Mouse (Mus musculus) kidney, adult 11 months (tissue): Measurements from ENCODE around the gene Cacnb4.

Experiments used
- DNase-seq: peaks from one replicate; pipeline ENCODE4 v3.0.0; 2022

Gene Cacnb4

DNA sequence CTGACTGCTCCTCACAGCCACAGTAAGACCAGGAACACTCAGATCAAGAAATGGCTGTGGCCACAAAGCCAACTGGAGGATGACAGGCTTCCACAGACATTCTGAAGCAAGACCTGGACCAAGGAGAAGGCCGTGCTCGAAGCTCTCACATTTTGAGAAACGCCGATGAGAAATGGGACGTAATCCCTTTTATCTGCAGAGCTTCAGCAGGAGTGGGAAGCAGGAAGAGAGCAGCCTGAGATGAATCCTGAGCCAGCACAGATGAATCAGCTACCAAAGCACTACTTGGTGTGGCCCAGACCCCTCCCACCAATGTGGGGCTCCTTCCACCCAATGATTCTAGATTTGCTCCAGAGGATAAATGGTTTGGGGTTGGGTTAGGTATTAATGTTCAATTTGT is 113.4 kb downstream of the Cacnb4 start:
- no peak for DNase-seq

DNA sequence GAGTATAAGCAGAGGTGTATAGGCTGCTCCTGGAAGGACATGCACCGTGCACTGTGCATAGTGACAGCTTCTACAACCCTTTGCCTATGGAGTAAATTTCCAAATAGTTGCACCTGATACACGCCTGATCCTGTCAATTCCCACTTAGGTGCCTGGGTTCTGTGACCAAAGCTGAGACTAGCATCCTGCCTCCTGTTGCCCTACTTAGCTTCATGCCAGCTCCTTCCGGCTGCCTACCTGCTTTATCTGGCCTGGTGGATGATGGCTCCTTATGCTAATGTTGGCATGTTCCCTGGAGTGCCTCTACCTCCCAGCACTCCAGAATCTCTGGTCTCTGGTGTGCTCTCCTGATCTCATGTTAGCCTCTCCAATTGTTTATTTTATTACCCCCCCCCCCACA is 114.3 kb downstream of the Cacnb4 start:
- DNase-seq: no peak

DNA sequence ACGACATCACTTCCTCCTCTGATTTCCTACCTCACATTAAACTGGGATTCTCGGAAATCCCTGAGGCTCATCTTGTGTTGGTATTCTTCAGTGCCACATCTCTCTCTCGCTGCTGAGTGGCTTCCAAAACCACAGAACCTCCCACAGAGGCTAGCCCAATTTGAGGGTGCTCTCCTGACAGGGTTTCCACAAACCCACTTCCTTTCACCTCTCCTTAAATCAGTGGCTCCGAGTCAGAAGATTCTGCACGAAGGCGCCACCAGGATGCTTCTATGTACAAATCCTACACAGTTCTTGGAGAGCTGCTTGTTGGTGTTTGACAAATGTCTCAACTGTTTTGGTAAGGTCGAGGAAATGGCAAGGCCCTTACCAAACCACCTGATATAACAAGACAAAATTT is 115.5 kb downstream of the Cacnb4 start:
- no peak for DNase-seq

DNA sequence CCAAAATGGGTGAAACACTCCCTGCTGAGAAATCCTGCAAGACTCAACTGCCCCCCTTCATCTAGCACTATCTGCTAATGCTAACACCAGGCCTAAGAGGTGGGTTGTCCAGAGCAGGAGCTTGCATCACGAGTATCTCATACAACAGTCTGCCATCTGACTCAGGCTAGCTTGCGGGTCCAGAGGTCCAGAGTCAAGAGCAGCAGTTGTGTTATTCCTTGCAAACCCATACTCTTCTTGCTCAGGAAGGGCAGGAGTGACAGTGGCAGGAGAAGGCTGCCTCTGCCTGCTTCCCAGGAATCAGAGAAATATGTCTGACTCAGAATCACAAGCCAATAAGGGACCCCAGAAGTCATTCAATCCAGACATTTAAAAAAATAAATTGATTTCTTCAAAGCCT is 116.4 kb downstream of the Cacnb4 start:
- no peak for DNase-seq

DNA sequence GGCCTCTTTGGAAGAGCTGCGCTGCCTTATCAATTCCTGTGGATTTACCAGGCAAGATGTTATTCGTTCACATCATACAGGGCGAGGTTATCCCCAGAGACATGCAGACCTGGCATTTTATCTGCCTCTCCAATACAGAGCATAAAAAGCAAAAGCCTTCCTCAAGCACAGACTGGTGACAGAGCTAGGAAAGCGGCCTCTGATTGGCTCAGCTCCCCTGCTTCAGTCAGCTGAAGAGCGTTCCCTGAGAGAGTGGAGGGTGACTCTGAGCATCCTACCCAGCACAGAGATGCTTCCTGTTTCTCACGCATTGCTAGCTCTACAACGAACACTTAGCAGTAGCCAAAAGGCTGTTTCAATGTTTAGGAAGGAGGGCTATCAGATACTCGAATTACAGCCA is 118.2 kb downstream of the Cacnb4 start:
- no peak for DNase-seq

DNA sequence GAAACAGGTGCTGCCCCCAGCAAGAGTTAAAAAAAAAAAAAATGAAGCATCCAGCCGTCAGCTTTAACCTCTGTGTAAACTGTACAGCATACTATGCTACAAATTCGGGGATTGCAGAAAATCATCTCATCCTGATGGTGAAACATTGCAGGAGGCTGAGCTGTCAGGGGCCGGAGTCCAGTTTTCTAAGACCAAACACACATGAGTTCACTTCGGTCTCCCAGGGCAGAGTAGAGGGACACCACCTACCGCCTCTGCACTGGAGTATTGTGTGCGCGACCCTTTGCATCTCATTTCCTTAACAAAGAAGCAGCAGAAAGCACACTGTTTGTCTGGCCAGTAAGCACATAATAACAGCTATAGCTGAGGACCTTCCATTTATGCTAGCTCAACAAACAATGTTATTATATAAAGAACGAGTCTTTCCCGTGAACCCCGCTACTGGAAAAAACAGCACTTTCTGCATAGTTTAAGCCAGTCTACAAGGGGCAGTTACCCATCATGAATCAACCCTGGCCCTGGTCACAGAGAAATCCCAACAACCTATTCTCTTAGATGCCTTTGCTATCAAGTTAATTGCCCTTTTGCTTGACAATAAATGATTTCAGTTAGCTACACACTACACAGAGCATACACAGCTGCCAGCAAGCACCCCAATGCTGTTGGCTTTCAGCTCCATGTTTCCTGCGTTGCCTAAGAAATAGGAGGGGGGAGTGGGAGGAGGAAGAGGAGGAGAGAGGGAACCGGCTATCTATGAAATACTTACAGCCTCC is 118.9 kb downstream of the Cacnb4 start:
- DNase-seq: no peak

DNA sequence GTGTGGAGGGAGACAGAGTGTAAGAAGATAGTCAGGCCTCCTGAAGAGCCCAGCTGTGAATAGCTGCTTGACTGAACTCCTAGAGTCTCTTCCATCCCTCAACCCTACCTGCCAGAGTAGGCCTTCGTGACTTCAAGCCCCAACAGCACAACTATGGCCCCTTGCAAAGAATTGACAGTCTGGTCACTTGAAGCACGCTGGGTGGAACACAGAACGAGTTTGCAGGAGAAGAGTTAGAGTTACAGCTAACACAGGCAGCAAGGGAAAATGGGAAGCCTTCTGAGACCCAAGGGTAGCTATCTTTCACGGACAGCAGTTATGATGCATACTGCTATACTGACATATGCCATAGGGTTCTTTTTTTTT is 119.7 kb downstream of the Cacnb4 start:
- no peak for DNase-seq

DNA sequence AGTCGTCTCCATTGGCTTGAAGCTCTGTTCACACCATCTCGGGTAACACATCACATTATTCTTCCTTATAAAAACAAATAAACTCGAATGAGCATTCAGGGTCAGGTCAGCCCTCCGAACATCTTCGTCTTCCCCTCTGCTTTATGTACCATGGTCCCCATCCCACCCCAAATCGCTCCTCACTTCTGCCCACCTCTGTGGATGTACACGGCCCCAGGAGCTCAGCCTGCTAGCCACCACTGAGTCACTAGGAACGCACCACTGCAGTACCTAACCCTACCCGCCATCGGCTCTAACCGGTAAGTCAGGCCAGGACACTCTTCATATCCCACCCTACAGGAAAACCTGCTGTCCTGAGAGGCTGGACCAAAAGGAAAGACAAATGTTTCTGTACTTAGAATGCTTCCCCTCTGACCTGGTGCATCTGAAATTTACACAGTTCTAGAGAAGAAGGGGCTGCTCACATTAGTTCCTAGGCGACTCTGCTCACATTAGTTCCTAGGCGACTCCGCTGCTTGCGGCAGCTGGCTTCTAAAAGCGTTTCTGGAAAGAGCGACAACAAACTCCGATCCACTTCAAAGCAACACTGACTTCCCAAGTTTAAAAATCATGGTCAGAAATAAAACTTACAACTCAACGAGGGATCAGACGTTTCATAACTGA is 120.2 kb downstream of the Cacnb4 start:
- no peak for DNase-seq

DNA sequence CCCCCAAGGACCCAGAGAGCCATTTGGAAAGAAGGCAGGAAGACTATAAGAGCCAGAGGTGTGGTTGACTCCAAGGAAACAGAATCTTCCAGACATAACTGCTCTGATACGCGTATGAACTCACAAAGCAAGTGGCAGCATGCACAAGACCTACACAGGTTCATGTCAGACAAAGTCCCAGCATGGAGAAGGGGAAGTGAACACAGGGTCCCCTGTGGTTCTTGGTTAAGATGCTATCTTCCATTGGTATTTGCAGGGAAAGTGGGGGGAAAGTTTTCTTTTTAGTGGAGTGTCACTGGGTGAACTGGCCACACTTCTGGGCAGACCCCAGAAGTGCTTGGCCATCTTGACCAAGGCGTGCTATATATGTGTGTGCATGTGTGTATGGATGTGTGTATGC is 128.2 kb downstream of the Cacnb4 start:
- DNase-seq: no peak

DNA sequence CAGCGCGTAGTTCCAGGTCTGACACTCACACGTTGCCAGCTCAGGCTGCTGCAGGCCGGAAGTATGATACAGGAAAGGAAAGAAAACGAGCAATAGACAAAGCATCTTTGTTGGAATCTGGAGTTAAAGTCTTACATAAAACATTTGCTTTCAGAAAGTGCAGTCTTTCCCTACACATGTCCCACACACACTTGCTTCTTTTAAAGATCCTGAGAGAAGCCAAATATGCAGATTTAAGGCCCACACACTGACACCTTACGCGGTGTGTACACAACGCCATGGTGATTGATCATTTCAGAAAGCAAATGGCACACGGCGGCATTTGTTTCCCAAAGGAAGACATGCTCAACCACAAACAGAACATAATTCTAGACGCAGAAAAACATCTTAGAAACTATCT is 129.3 kb downstream of the Cacnb4 start:
- DNase-seq: no peak

DNA sequence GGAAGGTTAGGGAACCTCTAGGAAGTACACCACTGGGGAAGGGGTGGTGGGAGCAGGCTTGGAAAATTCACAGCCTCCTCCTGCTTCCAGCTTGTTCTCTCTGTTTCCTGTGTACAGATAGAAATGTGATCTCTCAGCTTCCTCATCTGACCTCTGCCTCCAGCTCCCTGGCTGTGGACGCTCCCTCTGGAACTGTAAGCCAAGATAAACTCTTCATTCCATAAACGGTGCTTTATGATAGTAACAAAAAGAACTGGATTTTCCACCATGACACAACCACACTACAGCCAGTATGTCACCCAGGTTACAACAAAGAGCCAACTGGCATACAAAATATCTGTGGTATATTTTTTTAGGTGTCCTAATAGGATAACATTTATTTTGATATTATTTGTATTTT is 132.1 kb downstream of the Cacnb4 start:
- DNase-seq: no peak

DNA sequence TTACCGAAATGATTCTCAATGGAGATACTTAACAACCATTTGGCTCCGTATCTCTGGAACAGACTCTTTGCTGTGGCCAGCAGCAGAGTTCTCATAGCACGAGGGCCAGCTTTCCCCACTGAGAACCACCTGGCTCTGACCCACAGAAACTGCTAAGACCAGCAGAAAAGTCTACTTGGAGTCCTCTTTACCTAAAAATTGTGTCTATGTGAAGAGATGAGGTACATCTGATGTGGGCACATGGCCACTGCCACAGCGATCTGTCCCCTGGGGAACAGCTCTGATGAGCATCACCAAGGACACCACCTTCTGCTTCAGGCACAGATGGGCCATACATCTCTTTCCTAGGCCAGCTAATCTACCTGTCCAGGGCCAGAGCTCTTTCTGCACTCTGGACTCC is 135.6 kb downstream of the Cacnb4 start:
- DNase-seq: no peak

DNA sequence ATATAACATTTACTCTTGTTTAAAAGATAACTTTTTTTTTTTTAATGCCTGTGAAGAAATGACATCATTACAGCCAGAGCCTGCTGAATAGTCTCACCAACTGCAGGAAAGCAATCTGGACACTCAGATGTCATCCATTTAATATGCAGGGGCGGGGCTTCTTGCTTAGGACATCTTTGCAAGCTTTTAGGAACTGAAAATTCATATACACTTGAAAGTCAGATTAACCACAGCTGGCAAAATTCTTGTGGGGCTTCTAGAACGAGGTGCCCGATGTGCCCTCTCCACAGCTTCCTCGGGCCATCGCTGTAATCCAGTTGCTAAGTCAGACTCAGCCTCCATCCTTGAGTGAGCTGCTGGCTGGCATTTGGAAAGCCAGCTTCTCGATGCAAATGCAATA is 137.3 kb downstream of the Cacnb4 start:
- no peak for DNase-seq

DNA sequence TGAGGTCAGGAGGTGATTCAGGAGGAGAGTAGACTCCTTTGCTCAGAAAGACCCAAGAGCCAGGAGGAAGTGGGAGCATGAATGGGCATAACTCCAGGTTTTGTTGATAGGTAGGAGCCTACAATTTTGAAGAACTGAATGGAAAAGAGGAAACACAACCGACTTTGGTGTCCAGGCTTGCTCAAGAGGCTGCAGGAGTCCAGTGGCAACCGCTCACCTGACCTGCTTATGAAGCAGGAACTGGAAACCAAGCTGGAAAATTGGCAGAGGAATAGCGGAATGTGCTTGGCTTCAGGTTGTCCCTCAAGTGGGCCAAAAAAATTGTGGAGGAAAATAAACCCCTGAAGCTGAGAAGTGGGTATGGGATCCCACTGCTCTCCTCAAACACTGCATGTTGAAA is 139.0 kb downstream of the Cacnb4 start:
- no peak for DNase-seq

DNA sequence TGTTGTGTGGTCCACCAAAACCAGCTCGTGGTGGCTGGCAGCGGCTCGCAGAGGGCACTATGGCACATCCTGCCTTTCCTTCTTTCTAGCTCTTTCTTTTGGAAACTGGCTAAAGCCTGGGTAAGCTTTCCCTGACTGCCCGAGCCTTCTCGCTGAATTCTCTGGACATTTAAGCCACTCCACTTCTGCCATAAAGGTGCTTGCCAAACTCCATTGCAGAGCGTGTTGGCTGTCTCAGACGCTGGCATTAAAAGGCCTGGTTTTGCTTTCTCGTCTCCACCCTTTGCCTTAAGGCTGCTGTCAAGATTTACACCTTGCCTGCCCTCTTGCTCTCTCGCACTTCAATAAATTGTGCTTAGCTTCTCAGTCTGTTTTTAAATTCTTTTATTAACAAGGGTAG is 139.5 kb downstream of the Cacnb4 start:
- DNase-seq: no peak

DNA sequence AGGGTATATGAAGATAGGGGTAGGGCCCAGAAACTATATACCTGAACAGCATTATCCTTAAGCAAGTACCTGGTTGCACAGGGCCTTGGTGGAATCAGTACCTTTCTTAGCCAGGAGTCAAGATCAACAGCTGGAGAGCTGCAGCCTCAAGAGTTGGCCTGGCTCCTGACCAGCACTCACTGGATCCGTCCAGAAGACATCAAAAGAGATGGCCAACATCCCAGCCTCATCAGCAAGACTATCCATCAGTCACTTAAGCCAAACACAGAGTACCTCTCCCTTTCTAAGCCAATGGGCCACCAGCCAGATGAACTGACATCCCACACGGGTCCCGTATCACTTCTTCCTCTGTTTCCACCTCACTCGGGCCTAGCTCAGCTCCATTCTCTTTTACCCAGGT is 140.1 kb downstream of the Cacnb4 start:
- DNase-seq: no peak

DNA sequence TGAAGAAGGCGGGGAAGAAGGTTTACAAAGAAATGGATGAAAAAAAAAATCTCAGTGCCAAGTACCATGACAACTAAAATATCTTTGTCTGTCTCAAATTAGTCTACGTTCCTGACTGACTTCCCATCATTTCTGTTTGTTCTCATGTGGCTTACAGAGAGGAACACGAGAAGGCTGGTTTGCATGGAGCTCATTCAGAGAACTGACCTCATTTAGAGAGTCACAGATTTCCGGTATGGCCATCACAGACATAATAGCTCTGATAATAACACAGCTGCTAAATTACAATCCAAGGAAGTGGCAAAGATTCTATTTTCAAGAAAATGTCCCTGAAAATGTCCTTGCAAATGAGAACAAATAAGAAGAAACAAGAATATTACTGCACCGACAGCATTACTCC is 142.9 kb downstream of the Cacnb4 start:
- no peak for DNase-seq

DNA sequence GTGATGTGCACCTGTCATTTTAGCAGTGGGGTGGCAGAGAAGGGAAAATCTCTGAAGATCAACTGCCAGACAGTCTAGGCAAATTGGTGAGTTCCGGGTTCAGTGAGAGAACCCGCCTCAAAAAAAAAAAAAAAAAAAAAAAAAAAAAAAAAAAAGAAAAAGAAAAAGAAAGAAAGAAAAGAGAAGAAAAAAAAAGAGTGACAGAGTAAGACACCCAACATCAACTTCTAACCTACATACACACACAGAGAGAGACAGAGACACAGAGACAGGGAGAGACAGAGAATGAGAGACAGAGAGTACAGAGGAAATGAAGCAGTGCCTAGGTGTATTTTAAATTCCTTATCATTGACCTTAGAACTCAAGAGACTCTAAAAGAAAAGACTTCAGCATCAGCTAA is 146.1 kb downstream of the Cacnb4 start:
- no peak for DNase-seq

DNA sequence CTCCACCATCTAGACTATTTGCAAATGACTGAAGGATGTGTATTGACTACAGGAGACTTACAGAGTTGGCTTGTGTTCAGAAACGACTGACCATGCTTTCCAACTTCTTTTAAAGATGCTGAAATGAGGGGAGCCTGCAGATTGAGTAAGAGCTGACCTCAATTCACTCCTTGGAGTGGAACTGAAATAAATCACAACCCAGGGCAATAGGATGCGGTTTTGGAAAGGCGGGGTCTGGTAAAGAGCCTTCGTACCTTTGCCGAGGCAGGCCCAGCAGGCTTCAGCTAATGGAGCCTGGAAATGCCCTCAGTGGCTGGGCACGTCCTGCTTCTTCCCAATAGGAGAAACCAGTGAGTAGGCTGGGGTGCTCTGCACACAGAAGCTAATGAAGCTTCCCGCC is 147.4 kb downstream of the Cacnb4 start:
- no peak for DNase-seq

DNA sequence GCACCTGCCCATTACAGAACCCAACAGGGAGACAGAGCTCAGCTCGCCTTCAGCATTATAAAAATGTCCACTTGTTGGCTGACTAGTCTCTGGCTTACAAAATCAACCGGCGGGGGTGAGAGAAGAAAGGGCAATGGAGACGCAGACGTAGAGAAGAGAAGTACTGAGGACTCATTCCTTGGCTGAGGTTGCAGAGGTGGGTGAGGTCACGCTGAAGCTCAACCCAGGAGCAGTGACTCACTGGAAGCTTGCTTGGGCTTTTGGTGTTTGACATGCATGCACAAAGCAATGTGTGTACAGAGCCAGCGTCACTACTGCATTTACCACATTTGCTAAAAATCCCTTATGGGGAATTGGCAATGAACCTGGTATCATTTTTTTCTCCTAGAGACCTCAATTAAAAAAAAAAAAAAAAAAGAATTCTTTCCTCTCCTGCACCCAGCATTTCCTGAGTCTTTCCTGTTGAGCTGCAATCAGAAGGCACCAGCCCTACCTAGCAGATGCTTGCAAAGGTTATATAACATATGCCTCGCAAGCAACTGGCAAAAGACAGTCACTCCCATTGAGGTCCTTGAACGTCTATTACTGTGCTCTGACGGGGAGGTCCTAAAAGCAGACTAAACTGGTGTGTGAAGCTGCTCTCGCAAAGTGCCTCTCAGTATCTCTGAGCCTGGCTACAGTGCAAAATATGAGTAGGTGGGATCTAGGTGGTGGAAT is 150.6 kb downstream of the Cacnb4 start:
- no peak for DNase-seq

DNA sequence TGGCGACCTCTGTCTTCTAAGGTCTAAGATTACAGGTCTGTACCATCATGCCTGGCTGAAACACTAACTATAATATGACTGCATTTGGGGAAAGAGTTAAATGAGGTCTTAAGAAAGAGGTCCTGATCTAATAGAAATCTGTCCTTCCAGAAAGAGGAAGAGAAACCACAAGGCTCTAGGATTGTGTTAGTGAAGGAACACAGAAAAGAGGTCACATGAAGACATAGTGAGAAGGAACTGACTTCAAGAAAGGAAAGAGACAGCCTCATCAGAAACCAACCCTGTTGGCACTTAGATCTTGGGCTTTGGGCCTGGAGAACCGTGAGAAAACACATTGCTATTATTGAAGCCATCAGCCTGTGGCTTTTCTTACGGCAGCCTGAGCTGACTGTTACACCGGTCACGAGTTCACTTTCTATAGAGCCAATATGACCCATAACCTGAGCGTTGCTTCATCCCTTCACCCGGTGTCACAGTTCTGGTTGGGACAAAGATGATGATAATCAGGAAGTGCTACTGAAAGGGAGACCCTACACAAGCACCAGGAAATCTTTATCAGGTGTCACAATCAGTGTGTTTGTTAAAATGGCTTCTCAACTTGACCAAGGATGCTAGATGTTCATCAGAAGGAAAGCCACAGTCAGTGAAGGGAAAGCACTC is 153.4 kb downstream of the Cacnb4 start:
- DNase-seq: no peak

DNA sequence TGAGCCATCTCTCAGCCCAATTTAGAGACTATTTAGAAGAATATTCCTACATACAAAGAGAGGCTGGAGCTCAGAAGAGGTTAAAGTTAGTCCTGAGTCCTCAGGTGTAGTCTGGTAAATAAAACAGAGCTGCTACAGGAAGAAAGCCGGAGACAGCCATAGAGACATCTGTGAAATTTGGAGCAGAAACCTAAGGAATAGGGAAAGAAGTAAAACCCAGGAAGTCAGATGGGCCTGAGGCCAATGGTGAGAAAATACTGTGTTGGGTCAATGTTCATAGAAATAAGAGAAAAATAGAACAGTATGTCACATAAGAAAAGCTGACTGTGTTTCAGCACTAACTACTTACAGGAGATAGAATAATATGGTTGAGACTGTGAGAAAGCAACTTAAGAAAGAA is 155.6 kb downstream of the Cacnb4 start:
- no peak for DNase-seq

DNA sequence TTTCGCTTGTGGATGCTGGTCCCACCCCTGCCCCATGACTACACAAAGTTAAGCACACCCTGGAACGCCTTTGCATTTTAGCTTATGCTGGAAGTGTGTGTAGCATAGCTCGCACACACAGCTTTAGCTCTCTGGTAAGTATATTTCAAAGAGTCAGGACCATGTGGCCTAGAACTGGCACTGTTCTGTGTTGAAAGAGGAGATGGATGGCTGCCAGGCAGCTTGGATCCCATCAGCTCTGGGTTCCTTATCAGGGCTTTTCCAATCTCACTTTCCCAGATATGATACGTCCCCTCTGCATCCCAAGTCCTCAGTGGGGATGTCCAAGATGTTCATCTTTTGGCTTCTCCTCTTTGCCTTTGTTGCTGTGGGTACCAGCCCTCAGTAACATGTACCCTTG is 157.9 kb downstream of the Cacnb4 start:
- DNase-seq: no peak

DNA sequence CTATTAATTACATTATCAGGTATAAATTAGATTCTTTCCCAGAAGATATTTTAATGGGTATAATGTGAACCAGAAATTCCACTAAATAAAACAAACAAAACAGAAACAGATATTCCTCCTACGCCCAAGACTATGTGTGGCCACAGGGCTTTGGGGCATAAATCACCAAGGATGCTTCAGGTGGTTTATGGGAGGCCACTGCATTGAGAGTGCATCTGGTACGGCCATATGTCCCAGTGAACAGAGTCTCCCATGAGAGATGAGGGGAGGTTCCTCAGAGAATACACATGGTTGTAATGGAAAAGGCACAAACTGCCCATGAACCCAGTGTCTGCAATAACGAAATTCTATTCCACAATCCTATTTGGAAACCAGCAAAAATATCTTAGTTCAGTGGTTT is 160.1 kb downstream of the Cacnb4 start:
- DNase-seq: no peak
